Mouse (Mus musculus) left cerebral cortex, postnatal 36 days (tissue): ENCODE data around the gene Stxbp1. TPM values are rescaled to one million over a fixed set of nuclear protein-coding genes. Genes with fewer than 3 reads are reported as not detected.

Experiments used
- DNase-seq, 2 experiments: peaks; one replicate each; pipeline ENCODE4 v3.0.0; 2021 to 2022; ENCODE audit warnings: low spot score in 2 of 2, mixed read lengths in 1 of 2
- intact Hi-C: fragments of 180-260 bp; cut with DNase I; formaldehyde crosslinking; loops from one replicate; pipeline ENCODE4 v1.15.1; 2025
- total RNA-seq, 2 experiments: library from RNA; stranded (reverse); gene quantifications; 2 replicates each; pipeline ENCODE4 v1.2.3; 2021

The Stxbp1 gene
- total RNA-seq, 2 experiments from 2014 or later, result 963 to 1,065 TPM

DNA sequence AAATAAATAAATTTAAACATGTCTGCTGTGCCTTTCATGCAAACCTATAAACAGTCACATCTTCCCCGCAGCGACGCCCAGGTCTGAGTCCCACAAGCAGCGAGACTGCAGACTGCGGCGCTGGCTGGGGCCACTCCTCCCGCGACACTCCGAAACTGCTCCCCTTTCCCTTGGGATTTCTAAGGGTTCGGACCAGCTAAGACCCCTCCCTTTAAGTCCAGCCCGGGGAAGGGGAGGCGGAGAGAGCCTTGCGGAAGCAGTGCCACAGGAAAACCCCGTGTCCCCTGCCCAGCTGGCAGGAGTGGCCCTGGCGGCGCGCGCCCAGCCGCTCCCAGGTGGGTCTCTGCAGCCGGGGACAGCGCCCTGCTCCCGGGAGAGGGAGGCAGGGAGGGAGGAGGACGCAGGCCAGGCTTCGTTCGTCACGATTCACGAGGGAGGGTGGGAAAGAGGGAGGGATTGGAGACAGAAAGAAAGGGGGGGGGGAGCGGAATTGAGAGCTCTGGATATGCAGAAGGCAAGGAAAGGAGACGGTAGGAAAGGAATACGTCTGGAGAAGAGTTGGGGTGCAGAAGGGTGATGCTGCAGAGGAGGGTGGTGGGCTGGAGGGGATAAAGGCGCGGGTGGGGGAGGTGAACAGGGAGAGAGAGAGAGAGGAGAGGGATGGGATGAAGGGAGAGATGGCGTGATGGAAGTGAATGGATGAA, 792 bp downstream of the Stxbp1 start:
- intact Hi-C loops, result loop anchor here (2.0 kb wide), 1 partner anchor 29 kb away; no protein-coding TSS in a partner anchor
- peak; percentile 81 to 86 for DNase-seq

DNA sequence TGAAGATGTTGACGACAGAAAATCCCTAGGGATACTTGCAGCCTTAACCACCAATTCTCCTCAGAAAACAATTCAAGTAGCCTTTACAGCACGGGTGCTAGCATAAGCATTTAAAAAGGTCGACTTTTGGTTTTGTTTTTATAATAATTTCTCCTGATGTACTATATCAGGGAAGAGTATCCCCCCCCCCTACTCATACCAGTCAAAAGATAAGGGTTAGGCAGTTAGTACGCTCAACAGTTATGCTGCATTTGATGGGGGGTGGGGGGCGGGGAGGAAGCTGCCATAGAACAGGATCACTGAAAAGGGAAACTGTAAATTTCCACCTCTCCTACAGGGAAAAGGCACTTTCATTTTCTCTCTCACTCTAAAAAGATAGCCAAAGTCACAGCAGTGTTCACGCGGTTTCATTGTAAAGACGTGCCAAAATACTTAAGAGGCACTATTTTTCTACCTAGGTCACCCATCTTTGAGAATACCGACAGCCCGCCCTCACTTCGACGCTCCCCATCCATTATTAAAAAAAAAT, 1.4 kb downstream of the Stxbp1 start:
- intact Hi-C loops, result loop anchor here (2.0 kb wide), 1 partner anchor 29 kb away; no protein-coding TSS in a partner anchor

DNA sequence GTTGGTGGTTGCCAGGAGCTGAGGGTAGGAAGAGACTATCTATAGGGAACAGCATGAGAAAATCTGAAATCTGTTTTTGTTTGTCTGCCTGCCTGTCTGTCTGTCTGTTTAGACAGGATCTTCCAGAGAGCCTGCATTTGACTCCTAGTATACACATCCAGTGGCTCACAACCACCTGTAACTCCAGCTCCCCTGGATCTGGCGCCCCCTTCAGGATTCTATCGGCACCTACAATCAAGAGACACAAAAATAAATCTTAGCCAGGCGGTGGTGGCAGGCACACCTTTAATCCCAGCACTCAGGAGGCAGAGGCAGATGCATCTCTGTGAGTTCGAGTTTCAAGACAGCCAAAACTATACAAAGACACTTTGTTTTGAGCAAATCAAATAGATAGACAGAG, 4.5 kb downstream of the Stxbp1 start:
- no peak for DNase-seq
- intact Hi-C loops, result no loop called here

More for the DNA sequence above, 1.4 kb downstream of the Stxbp1 start:
- no peak for DNase-seq

DNA sequence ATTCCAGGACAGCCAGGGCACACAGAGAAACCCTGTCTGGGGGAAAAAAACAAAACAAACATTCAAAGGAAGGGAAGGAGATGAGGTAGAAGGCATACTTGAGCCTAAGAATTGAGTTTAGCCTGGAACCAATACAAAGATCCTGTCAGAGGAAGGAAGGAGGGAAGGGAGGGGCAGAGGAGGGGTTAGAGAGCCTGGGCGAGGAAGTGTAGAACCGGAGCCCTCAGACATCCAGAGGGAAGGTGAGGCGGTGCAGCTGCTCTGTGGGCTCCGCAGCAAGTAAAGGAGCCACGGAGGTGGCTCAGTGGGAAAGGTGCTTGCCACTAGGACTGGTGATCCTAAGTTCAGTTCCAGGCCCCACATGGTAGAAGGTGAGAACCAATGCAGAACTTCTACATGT, 5.9 kb downstream of the Stxbp1 start:
- intact Hi-C loops, result no loop called here
- DNase-seq, result no peak

DNA sequence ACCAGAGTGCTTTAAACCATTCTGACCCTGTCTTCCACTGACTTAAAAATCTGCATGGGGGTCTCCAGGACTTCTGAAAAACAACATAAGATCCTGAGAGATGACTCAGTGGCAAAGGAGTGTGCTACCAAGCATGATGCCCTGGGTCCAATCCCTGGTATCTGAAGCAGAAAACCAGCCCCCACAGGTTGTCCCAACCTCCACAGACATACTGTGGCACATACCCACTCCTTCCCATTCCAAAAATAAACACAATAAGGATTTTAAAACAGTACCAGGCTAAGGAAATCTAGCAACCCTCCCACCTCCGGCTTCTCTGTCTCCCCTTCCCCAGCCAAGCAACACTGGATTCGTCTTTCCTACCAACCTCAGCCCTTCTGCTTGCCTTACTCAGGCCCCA, 7.8 kb downstream of the Stxbp1 start:
- intact Hi-C loops, result no loop called here
- DNase-seq, result no peak

DNA sequence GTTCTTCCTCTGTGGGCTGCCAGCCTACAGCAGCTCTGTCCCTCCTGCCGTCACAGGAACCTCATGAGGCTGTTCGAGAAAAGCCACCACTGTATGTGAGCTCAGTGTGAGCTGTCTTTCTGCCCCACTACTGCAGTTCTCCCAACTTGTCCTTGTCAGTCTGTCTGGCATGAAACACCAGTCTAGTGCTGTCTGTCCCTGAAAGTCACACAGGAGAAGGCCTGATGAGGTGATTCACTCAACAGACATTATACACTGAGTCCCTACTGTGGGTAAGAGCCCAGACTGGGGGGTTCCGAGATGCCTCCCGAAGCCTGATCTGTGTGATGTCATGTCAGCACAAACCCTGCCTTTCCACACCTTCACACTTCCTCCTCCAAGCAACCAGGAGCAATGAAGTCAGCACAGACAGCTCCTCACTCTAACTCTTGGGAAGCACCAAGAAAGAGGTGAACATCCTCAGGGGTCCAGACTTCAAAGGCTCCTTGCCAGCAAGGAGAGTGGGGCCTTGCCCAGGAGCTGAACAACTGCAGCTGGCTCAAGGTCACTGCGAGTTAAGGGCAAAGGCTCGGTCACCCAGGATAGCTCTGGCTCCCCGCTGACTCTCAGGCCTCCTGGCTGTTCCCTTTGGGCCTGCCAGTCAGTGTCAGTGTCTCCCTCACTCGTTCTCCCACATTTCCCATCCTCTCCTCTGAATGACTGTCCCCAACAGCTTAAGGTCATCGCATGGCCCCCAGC, 8.7 kb downstream of the Stxbp1 start:
- intact Hi-C loops, result no loop called here
- DNase-seq, result no peak

DNA sequence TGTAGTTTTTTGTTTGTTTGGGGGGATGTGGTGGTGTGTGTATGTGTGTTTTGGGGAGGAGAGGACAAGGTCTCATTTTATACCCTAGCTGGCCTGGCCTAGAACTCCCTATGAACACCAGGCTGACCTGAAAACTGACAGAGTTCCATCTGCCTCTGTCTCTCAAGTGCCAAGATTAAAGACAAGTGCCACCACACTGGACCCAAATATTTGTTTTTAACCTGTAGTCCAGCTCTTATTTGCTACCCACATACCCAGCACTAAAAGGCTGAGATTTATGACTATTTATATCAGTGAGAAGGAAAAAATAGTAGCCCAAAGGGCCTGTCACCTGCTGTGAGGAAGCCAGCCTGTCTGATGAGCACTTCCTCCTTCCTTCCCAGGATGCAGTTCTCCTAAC, 11.5 kb downstream of the Stxbp1 start:
- DNase-seq, result no peak
- intact Hi-C loops, result no loop called here

DNA sequence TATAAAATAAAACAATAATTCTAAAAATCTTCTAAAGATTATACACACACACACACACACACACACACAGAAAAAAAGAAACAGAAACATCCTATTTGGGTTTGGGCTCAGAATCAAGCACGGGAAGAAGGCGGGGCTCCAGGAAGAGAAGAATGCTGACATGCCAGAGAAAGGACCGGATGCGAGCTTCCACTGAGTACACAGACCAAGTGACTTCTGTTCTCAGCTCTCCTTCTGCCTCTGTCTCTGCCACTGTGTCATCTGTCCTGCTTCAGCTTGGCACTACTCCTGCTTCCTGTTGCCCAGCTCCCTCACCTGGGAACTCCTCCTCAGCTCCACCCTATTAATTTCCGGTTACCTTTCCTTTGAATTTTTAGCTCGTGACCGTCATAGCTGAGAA, 12.5 kb downstream of the Stxbp1 start:
- DNase-seq, result no peak
- intact Hi-C loops, result no loop called here

DNA sequence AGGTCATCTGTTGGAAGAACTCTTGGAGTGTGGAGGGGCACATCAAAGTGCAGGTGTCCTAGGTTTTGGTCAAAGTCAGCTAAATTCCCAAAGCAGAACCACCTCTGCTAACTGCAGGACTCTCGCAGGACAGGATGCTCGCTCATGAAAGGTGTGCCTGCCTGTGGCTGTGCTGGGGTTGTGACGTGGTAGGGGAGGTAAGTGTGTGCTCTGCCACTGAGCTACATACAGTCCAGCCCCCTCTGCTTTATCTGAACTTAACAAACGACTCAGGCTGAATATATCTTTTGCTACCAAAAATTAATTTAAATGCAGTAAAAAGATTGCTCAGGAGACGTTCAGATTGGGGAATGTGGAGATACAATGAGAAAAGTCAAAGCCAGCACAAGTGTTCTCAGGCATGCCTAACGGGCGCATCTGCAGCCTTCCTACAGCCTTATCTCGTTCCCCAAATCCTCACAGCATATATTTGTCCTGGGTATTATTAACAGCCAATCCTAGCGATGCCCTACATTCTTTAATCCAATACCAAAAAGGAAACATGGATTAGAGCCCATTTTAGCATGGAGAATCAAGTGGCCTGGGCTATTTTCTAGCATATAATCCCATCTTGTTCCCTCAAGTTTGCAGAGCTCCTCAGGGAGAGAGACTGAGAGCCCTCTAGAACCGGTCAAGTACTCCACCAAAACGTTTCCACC, 17.9 kb downstream of the Stxbp1 start:
- intact Hi-C loops, result no loop called here
- DNase-seq, result no peak

DNA sequence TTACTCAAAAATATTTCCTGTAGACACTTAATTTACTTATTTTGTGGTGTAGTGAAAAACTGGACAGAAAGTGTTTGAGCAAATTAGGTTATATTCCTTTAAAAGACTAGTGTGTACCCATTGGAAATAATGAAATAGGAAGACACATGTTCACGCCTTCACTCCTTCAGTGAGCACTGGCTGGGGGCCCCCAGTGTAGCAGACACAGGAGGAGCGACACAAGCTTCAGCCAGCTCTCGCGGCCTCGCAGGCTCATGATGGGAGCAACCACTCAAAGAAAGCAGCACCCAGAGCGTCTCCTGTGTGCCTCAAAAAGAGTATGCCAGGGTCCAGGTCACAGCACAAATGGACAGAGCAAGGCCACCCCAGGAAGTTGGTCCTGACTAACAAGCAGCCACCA, 21.2 kb downstream of the Stxbp1 start:
- intact Hi-C loops, result no loop called here
- no peak for DNase-seq

DNA sequence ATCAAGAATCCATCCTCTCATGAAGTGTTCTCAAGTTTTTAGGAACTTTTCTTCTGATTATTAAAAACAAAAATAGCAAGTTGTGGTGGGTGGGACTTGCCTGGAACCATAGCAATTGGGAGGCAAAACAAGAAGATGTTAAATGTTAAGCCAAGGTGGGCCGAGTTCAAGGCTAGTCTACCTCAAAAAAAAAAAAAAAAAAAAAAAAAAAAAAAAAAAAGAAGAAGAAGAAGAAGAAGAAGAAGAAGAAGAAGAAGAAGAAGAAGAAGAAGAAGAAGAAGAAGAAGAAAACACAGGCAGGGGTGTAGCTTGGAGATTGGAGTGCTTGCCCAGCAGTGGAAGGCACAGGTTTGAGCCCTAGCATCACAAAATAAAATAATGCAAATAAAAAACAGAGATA, 22.3 kb downstream of the Stxbp1 start:
- intact Hi-C loops, result no loop called here
- no peak for DNase-seq

DNA sequence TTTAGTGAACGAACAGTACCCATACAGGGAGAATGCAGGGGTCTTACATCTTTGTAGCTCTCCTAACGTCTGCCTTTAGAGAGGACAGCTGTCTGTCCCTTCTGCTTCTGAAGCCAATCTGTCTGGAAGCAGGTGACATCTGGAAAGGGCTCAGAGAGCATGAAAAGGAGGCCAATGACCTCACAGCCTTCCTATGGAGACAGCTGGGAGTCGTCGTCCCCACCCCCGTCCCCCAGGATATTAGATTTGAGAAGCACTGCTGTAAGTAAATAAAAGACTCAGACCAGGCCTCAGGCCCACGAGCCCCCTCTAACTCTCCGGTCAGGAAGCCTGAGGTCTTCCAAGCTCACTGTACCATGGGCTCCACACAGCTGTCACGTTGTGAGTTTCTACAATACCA, 22.9 kb downstream of the Stxbp1 start:
- intact Hi-C loops, result no loop called here
- no peak for DNase-seq

DNA sequence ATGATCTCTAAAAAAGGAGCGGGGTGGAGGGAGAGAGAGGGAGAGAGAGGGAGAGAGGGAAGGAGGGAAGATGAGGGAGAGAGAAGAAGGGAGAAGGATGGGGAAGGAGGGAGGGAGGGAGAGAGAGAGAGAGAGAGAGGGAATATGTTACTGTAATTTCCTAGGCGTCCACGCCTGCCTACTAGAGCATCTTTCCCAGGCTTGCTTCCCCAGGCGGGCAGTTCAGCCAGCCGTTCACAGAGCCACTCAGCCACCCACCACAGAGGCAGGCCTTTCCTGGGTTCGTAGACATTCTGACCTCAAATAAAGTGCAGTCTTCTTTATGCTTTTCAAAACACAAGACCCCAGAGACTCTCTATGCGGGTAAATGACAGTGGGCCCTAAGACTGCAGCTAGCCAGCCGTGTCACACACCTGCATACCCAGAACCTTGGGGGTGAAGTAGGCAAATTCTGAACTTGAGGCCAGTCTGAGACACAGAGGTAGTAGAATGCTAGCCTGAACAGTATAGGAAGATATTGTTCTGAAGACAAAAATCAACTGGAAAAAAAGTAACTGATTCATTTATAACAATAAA, 23.4 kb downstream of the Stxbp1 start:
- DNase-seq, result no peak
- intact Hi-C loops, result no loop called here

DNA sequence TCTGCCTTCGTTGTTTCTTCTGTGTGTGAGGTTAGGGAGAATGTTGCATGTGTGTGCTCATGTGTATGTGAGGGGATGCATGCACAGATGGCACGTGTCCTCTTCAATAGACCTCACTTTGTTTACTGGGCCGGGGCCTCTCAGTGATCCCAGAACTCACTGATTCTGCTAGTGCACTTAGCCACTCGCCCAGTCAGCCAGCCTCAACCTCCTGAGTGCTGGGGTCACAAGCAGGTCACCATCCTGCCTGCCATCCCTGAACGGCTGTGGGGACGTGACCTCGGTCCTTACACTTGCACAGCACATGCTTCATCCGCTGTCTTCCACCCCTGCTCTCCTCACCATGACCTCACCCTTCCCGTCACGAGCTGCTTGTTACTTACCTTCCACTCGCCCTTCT, 23.9 kb downstream of the Stxbp1 start:
- intact Hi-C loops, result no loop called here

DNA sequence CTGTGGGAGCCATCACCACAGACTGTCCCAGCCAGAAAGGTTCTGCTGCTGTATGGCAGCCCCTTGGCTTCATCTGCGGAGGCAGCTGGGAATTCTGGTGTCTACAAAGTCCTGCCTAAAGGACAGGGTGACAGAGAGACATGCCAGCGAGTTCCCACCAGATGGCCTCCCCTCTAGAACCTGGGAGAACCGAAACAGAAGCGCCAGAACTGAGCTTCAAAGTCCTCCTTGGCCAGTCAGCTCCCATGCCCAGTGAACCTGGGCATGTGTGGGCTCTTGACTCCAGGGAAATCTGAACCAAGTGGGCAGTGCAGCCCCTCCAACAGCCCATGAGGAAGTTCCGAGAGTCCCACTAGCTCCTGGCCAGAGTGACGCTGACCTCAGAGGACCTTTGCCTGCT, 24.4 kb downstream of the Stxbp1 start:
- DNase-seq, result no peak
- intact Hi-C loops, result no loop called here

More for the DNA sequence above, 23.9 kb downstream of the Stxbp1 start:
- DNase-seq, result no peak

DNA sequence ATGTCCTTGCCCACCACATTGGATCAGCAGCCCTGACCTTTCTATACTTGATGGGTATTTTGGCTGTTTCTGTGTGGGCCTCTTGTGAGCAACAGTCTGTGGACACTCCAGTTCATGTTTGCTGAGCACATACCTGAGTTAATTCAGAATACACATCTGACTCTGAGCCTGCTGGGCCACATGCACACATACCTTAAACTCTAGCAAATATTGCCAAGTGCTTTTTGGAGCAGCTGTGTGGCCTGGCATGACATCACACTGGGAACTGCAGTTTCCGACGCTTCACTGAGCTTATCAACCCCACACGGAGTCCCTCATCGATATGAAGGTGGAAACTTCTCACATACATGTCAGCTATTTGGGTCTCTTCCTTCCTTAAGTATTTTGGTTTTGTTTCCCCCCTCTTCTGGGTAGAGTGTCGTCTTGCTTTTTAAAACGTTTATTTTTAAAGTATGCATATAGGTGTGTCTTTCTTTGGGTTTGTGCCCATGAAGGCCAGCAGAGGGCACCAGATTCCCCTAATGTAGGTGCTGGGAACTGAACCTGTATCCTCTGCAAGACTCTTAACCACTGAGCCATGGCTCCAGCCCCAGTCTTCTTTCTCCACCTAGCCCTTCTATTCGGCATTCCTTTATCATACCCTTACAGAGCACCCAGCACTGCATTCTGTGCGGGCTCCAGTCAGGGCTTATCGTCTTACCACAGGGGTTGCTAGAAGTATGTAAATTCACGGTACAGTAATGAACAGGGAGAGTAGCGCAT, 25.8 kb downstream of the Stxbp1 start:
- DNase-seq, result no peak
- intact Hi-C loops, result loop anchor here (2.0 kb wide), 1 partner anchor 36 kb away; no protein-coding TSS in a partner anchor

DNA sequence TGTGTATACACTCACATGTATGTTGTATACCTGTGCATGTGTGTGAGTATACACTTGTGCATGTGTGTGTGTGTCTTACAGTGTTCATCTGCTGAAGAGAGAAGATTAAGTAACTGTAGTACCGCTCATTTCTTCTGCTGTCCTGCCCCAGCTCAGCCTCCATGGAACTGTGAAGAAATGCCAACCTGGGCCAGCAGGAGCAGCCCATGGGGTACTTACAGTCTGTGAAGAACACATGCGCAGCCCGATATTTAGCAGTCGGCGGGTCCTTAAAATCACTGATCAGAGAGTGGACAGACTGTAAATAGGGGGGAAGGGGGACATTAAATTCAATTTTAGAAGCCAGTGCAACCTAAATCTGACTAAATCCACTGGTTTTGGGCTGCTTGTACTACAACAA, 28.8 kb downstream of the Stxbp1 start:
- DNase-seq, result no peak
- intact Hi-C loops, result no loop called here

DNA sequence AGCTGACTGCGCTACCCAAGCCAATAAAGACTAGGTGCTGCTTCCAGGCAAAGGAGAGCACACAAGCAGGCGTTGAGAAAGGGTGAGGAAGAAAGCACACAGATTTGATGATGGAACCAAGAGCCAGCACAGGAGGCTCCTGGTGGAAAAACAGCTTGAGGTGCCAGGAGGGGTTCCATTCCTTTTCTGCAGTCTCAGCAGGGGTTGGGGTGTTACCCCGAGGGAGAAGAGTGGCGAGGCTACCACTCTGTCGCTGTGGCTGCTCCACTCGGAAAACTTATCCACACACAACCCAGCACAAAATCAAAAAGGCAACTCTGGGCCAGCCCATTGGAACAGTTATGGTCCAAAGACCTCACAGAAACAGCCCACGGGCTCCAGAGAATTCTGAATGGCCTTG, 29.5 kb downstream of the Stxbp1 start:
- intact Hi-C loops, result loop anchor here (2.0 kb wide), 1 partner anchor 29 kb away; the partner anchor contains the start of gene Stxbp1

DNA sequence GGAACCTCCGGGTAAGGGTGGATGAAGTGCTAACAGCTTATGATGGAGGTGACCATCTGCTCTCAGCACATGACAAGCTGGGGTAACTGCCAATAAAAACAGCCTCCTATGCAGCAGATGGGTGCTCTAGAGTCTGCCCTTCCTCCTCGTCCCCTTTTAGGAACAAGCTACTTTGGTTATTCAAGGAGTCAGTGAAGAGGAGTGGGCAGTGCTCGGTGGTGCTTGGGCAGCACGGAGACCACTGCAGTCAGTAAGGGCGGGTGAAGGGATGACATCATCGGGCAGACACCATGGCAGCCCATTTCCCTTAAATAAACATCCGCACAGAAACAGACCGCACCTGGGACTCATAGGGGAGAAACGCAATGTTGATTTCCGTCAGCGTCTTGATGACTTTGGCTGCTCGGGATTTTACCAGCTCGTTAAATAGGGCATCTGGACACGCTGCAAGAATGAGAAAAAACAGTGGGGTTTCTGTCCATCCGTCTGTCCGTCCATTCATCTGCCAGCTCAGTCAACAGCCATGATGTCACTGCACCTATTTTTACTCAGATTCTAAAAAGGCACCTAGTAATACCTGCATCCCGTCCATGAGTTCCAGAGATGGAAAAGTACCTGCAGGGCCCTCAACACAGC, 30.0 kb downstream of the Stxbp1 start:
- intact Hi-C loops, result loop anchor here (2.0 kb wide), 1 partner anchor 30 kb away; the partner anchor contains the start of gene Stxbp1

More for the DNA sequence above, 29.5 kb downstream of the Stxbp1 start:
- no peak for DNase-seq

More for the DNA sequence above, 30.0 kb downstream of the Stxbp1 start:
- peak; percentile 64 to 83 for DNase-seq
